Mouse (Mus musculus) hindbrain, embryonic 14.5 days (tissue): ENCODE results near the gene Mcm3ap. TPM values are rescaled to one million over a fixed set of nuclear protein-coding genes. Genes with fewer than 3 reads are reported as not detected.

Experiments used
- ATAC-seq: fragments of 200-750 bp; cut with Nextera tagmentation; 2 replicates; pipeline ENCODE4 v1.8.0; 2017; ENCODE audit warnings: moderate number of reproducible peaks, mild to moderate bottlenecking, moderate TSS enrichment, moderate library complexity; ENCODE audit not compliant: low FRiP score
- DNase-seq: peaks from one replicate; pipeline ENCODE4 v3.0.0-alpha.2; 2015; ENCODE audit warnings: low spot score
- H3K27ac ChIP-seq: fragments of 300-500 bp; sonication (generic); 2 replicates; pipeline ENCODE4 v1.5.1; 2014; ENCODE audit warnings: mild to moderate bottlenecking, moderate library complexity
- H3K27me3 ChIP-seq: fragments of 300-500 bp; sonication (generic); 2 replicates; pipeline ENCODE4 v1.6.1; 2014; ENCODE audit warnings: mild to moderate bottlenecking, low read length, mixed read lengths; ENCODE audit not compliant: control insufficient read depth, insufficient read depth
- H3K36me3 ChIP-seq: fragments of 300-500 bp; sonication (generic); replicated peaks from 2 replicates; pipeline ENCODE4 v1.6.1; 2014; ENCODE audit not compliant: control insufficient read depth, insufficient read depth
- H3K4me1 ChIP-seq: fragments of 300-500 bp; sonication (generic); replicated peaks from 2 replicates; pipeline ENCODE4 v1.6.1; 2014; ENCODE audit warnings: antibody characterized with exemption, low read length, mixed read lengths; ENCODE audit not compliant: control insufficient read depth, insufficient read depth
- H3K4me2 ChIP-seq: fragments of 300-500 bp; sonication (generic); replicated peaks from 2 replicates; pipeline ENCODE4 v1.6.1; 2014; ENCODE audit warnings: mild to moderate bottlenecking, moderate library complexity
- H3K4me3 ChIP-seq: fragments of 300-500 bp; sonication (generic); replicated peaks from 2 replicates; pipeline ENCODE4 v1.5.1; 2014; ENCODE audit warnings: mild to moderate bottlenecking, low read length
- H3K9ac ChIP-seq: fragments of 300-500 bp; sonication (generic); 2 replicates; pipeline ENCODE4 v1.6.1; 2014
- H3K9me3 ChIP-seq: fragments of 300-500 bp; sonication (generic); 2 replicates; pipeline ENCODE4 v1.6.1; 2016; ENCODE audit warnings: low read length; ENCODE audit not compliant: control insufficient read depth
- WGBS: fragments of 180-500 bp; shearing (Covaris S2); extraction: QIAGEN DNeasy Blood & Tissue Kit; methylation state at CpG from one replicate; pipeline ENCODE4 v1.1.7; 2014; 5-methylcytosine and 5-hydroxymethylcytosine counted together
- polyA plus RNA-seq: library from polyadenylated mRNA; unstranded; fragments of >200 nt; fragmentation: Nextera tagmentation; extraction: Ambion mirVana; gene quantifications from 2 replicates; pipeline ENCODE4 v1.2.1, GENCODE M21; 2014

Gene Mcm3ap
- polyA plus RNA-seq, 1 experiment from 2014 or later: 67.4 TPM

- Histone ChIP-seq H3K4me2 (no peak overlapping the region), H3K9ac (no peak overlapping the region), H3K4me3 (no peak overlapping the region), H3K9me3 (no peaks in the 10 kb centered on the region), H3K4me1 (no peaks in the 10 kb centered on the region), H3K27me3 (no peaks in the 10 kb centered on the region), H3K27ac (no peak overlapping the region), H3K36me3 (peaks cover 71% of the 10 kb centered on the region)
- ATAC-seq: peak; percentile 53; the same call in 1 of the 2 replicates
- WGBS: 44% methylated on average over 5 of the region's 5 CpGs
- peak; percentile 71 for DNase-seq
Measured at GRCm38 (mm10) chr10:76512965-76513583, 44.3 kb downstream of the Mcm3ap start.

- Histone ChIP-seq H3K9ac (peak overlapping the region; percentile 46), H3K4me3 (peak overlapping the region; percentile 75), H3K27me3 (no peaks in the 10 kb centered on the region), H3K4me1 (peaks cover 20% of the 10 kb centered on the region; the same call in 1 of the 2 replicates), H3K27ac (peak overlapping the region; percentile 45; the same call in 1 of the 2 replicates), H3K4me2 (peak overlapping the region; percentile 65), H3K9me3 (no peaks in the 10 kb centered on the region), H3K36me3 (peaks cover 22% of the 10 kb centered on the region)
- DNase-seq (no peak), ATAC-seq (no peak; the same call in 1 of the 2 replicates)
- 2% methylated on average over 11 of the region's 11 CpGs for WGBS
Measured at GRCm38 (mm10) chr10:76530922-76531321, 62.2 kb downstream of the Mcm3ap start.

- H3K27ac ChIP-seq: peak within 1 kb of the TSS; percentile 77
- WGBS: under 1% methylated on average over 37 of the region's 37 CpGs
- no peaks in the 10 kb centered on the region for H3K27me3 ChIP-seq
- no peaks in the 10 kb centered on the region for H3K9me3 ChIP-seq
- peak within 1 kb of the TSS; percentile 75 for H3K4me3 ChIP-seq
- peak within 1 kb of the TSS; percentile 78 for H3K9ac ChIP-seq
- DNase-seq (peak; percentile 97), ATAC-seq (peak; percentile 100)
- H3K36me3 ChIP-seq: peaks cover 27% of the 10 kb centered on the region
- peaks cover 20% of the 10 kb centered on the region; the same call in 1 of the 2 replicates for H3K4me1 ChIP-seq
- H3K4me2 ChIP-seq: peak within 1 kb of the TSS; percentile 65
Measured at GRCm38 (mm10) chr10:76531375-76531774, 62.6 kb downstream of the Mcm3ap start, which contains the start of gene Lss. TSS of gene Lss (plus strand) at chr10:76531588.

GRCm38 (mm10) chr10:76531828-76532227 lies 63.1 kb downstream of the Mcm3ap start:
- ATAC-seq (0 out of 2 replicates have a peak, but pooled peaks have one; percentile 18), DNase-seq (no peak)
- peak overlapping the region; percentile 65 for H3K4me2 ChIP-seq
- H3K4me1 ChIP-seq: peaks cover 20% of the 10 kb centered on the region; the same call in 1 of the 2 replicates
- peak overlapping the region; percentile 78 for H3K9ac ChIP-seq
- no peaks in the 10 kb centered on the region for H3K27me3 ChIP-seq
- WGBS: 1% methylated on average over 14 of the region's 14 CpGs
- peak overlapping the region; percentile 77 for H3K27ac ChIP-seq
- H3K9me3 ChIP-seq: no peaks in the 10 kb centered on the region
- peaks cover 31% of the 10 kb centered on the region for H3K36me3 ChIP-seq
- peak overlapping the region; percentile 75 for H3K4me3 ChIP-seq

- no peak for DNase-seq
- H3K9ac ChIP-seq: no peak overlapping the region
- peaks cover 20% of the 10 kb centered on the region; the same call in 1 of the 2 replicates for H3K4me1 ChIP-seq
- no peak overlapping the region for H3K4me3 ChIP-seq
- H3K27ac ChIP-seq: no peak overlapping the region
- WGBS: 96% methylated on average over 7 of the region's 7 CpGs
- H3K4me2 ChIP-seq: no peak overlapping the region
- peaks cover 68% of the 10 kb centered on the region for H3K36me3 ChIP-seq
- no peaks in the 10 kb centered on the region for H3K9me3 ChIP-seq
- ATAC-seq: no peak
- no peaks in the 10 kb centered on the region for H3K27me3 ChIP-seq
Measured at GRCm38 (mm10) chr10:76535526-76535925, 66.8 kb downstream of the Mcm3ap start.

- no peak for ATAC-seq
- 87% methylated on average over 9 of the region's 9 CpGs for WGBS
- H3K4me2 ChIP-seq: no peak overlapping the region
Measured at GRCm38 (mm10) chr10:76537619-76538018, 68.9 kb downstream of the Mcm3ap start.

GRCm38 (mm10) chr10:76541336-76542085 lies 72.8 kb downstream of the Mcm3ap start:
- Histone ChIP-seq H3K4me2 (no peak overlapping the region), H3K36me3 (peaks cover 100% of the 10 kb centered on the region), H3K4me3 (no peak overlapping the region), H3K27me3 (no peaks in the 10 kb centered on the region), H3K4me1 (no peaks in the 10 kb centered on the region), H3K9ac (no peak overlapping the region), H3K9me3 (no peaks in the 10 kb centered on the region), H3K27ac (no peak overlapping the region)
- WGBS: 94% methylated on average over 11 of the region's 11 CpGs
- ATAC-seq (no peak), DNase-seq (no peak)

More at GRCm38 (mm10) chr10:76537619-76538018, 68.9 kb downstream of the Mcm3ap start:
- H3K9me3 ChIP-seq: no peaks in the 10 kb centered on the region
- no peak overlapping the region for H3K9ac ChIP-seq
- no peak overlapping the region for H3K27ac ChIP-seq
- DNase-seq: no peak
- H3K4me3 ChIP-seq: no peak overlapping the region
- peaks cover 89% of the 10 kb centered on the region for H3K36me3 ChIP-seq
- no peaks in the 10 kb centered on the region for H3K27me3 ChIP-seq
- peaks cover 8% of the 10 kb centered on the region; the same call in 1 of the 2 replicates for H3K4me1 ChIP-seq

- Histone ChIP-seq H3K4me3 (no peak overlapping the region), H3K27ac (no peak overlapping the region), H3K4me1 (no peaks in the 10 kb centered on the region), H3K27me3 (no peaks in the 10 kb centered on the region), H3K9me3 (no peaks in the 10 kb centered on the region), H3K9ac (no peak overlapping the region), H3K4me2 (no peak overlapping the region), H3K36me3 (peaks cover 100% of the 10 kb centered on the region)
- 91% methylated on average over 10 of the region's 10 CpGs for WGBS
- DNase-seq: no peak
- no peak for ATAC-seq
Measured at GRCm38 (mm10) chr10:76542636-76543375, 74.1 kb downstream of the Mcm3ap start.

- DNase-seq: no peak
- Histone ChIP-seq H3K4me1 (no peaks in the 10 kb centered on the region), H3K9ac (no peak overlapping the region), H3K27ac (no peak overlapping the region), H3K9me3 (no peaks in the 10 kb centered on the region), H3K4me3 (no peak overlapping the region), H3K4me2 (no peak overlapping the region), H3K36me3 (peaks cover 100% of the 10 kb centered on the region), H3K27me3 (no peaks in the 10 kb centered on the region)
- 94% methylated on average over 8 of the region's 8 CpGs for WGBS
- ATAC-seq: no peak
Measured at GRCm38 (mm10) chr10:76546566-76546965, 77.8 kb downstream of the Mcm3ap start.
